Mouse (Mus musculus): ENCODE results near the gene Spint1. TPM values are rescaled to one million over a fixed set of nuclear protein-coding genes. Genes with fewer than 3 reads are reported as not detected.
A peak's percentile ranks its signal among the peaks of the same experiment; 100 is the strongest.

Spint1 gene
- polyA plus RNA-seq, 1 experiment from 2014 or later = 7.8 TPM

DNA sequence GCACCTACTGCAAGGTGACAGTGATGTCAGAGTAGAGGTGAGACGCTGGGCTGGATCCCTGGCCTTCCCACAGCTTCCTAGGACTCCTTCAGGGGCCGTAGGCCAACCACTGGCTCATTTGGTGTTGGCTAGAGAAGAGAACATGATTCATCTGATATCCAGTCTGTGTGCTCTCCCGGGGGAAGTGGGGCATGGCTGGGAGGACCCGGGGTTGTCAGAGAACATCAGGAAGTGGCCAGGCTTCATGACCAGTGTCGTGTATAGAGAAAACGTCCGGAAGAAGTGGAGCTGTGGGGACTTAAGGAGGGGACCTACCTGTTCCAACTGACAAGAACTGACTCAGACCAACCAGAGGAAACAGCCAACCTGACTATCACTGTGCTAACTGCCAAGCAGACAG lies 8.1 kb downstream of the Spint1 start:
- H3K4me2 ChIP-seq = no peak overlapping the region
- 80% methylated on average over 7 of the region's 7 CpGs for WGBS
- no peak overlapping the region for H3K4me3 ChIP-seq (replicated peaks)
- H3K27ac ChIP-seq = no peak overlapping the region
- ATAC-seq (ENCODE audit: insufficient number of reproducible peaks, insufficient read depth, low FRiP score, low TSS enrichment, low read depth) = no peak
- no peaks in the 10 kb centered on the region for H3K9me3 ChIP-seq
- H3K27me3 ChIP-seq = peaks cover 16% of the 10 kb centered on the region
- H3K9ac ChIP-seq (replicated peaks) = no peak overlapping the region
- H3K36me3 ChIP-seq = no peaks in the 10 kb centered on the region
- H3K4me1 ChIP-seq (replicated peaks) = 0 out of 2 replicates have a peak, but pooled peaks cover 4% of the 10 kb centered on the region

DNA sequence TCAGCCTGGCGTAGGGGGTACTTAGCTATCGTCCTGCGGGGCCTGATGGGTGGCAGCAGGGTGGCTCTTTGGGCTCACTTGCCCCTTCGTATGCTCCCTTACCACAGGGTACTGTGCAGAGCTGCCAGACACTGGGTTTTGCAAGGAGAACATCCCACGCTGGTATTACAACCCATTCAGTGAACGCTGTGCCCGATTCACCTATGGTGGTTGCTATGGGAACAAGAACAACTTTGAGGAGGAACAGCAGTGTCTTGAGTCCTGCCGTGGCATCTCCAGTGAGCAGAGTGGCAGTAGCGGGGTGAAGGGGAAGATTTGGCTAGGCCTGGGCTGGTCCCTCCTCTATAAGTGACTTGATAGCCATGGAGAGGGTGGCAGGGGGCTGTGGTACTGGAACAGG lies 10.7 kb downstream of the Spint1 start:
- no peak overlapping the region for H3K4me3 ChIP-seq (replicated peaks)
- no peak overlapping the region for H3K9ac ChIP-seq (replicated peaks)
- 0 out of 2 replicates have a peak, but pooled peaks cover 4% of the 10 kb centered on the region for H3K4me1 ChIP-seq (replicated peaks)
- H3K27me3 ChIP-seq = peaks cover 11% of the 10 kb centered on the region; the same call in 1 of the 2 replicates
- no peaks in the 10 kb centered on the region for H3K36me3 ChIP-seq
- no peaks in the 10 kb centered on the region for H3K9me3 ChIP-seq
- no peak overlapping the region for H3K4me2 ChIP-seq
- ATAC-seq (ENCODE audit: insufficient number of reproducible peaks, insufficient read depth, low FRiP score, low TSS enrichment, low read depth) = no peak
- WGBS = 85% methylated on average over 9 of the region's 9 CpGs
- H3K27ac ChIP-seq = no peak overlapping the region

GRCm38 (mm10) chr2:119249592-119250061 lies 12.5 kb downstream of the Spint1 start:
- no peak overlapping the region for H3K4me2 ChIP-seq
- no peaks in the 10 kb centered on the region for H3K9me3 ChIP-seq
- 0 out of 2 replicates have a peak, but pooled peaks cover 4% of the 10 kb centered on the region for H3K4me1 ChIP-seq (replicated peaks)
- no peak overlapping the region for H3K9ac ChIP-seq (replicated peaks)
- no peaks in the 10 kb centered on the region for H3K36me3 ChIP-seq
- no peak overlapping the region for H3K27ac ChIP-seq
- H3K27me3 ChIP-seq = peaks cover 26% of the 10 kb centered on the region
- no peak for ATAC-seq (ENCODE audit: insufficient number of reproducible peaks, insufficient read depth, low FRiP score, low TSS enrichment, low read depth)
- 65% methylated on average over 4 of the region's 4 CpGs for WGBS
- no peak overlapping the region for H3K4me3 ChIP-seq (replicated peaks)

DNA sequence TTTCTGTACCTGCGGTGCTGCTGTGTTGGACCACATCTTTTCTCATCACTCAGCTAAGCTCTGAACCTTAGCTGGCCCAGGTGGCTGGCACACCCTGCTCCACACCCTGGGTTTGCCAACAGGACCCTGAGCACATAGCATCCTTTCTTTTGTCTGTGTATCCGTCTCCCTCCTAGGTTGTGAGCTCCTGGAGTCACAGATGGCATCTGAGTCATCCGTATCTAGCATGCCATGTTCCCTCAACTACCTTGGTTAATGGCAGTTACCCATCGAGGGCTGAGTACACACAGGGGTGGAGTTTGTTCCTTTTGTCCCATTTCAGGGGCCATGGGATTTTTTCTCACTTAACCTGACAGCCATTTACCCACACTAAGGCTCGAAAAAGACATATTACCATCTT lies 13.2 kb downstream of the Spint1 start:
- H3K27ac ChIP-seq = no peak overlapping the region
- no peak overlapping the region for H3K4me3 ChIP-seq (replicated peaks)
- H3K4me2 ChIP-seq = no peak overlapping the region
- peaks cover 32% of the 10 kb centered on the region for H3K27me3 ChIP-seq
- H3K36me3 ChIP-seq = no peaks in the 10 kb centered on the region
- no peak for ATAC-seq (ENCODE audit: insufficient number of reproducible peaks, insufficient read depth, low FRiP score, low TSS enrichment, low read depth)
- 0 out of 2 replicates have a peak, but pooled peaks cover 4% of the 10 kb centered on the region for H3K4me1 ChIP-seq (replicated peaks)
- H3K9me3 ChIP-seq = no peaks in the 10 kb centered on the region
- no peak overlapping the region for H3K9ac ChIP-seq (replicated peaks)
- WGBS = 69% methylated on average over 5 of the region's 5 CpGs

DNA sequence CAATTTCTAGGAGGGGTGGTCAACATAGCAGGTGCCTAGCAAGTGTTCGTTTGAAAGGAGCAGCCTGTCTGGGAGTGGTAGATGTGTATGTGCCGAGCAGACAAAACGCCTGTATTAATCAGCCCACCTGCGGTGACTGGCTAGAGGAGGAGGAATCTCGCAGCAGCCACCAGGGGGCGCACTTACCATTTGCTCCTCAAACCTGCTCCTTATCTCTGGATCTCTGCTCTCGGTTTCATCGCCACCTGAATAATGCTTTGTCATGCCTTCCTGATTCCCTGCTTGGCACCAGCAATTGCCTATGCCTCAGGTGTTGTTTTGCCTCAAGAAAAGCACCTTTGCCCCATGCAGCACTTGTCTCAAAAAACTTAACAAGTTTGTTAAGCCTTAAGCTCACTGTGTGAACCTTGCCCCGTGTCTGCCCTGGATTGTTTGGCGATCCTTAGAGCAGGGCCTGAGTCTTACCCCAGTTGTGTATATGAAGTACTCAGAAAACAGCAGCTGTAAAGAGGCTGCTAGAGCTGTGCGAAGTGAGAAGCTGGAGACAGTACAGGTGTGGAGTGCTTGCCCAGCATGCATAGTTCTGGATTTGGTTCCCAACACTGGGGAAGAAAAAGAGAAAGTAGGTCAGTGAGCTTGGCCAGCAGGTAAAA lies 13.8 kb downstream of the Spint1 start:
- Histone ChIP-seq H3K36me3 (no peaks in the 10 kb centered on the region), H3K4me2 (no peak overlapping the region), H3K4me3 (replicated peaks) (no peak overlapping the region), H3K4me1 (replicated peaks) (0 out of 2 replicates have a peak, but pooled peaks cover 4% of the 10 kb centered on the region), H3K27me3 (peaks cover 34% of the 10 kb centered on the region), H3K9ac (replicated peaks) (no peak overlapping the region), H3K27ac (no peak overlapping the region), H3K9me3 (no peaks in the 10 kb centered on the region)
- 16% methylated on average over 11 of the region's 11 CpGs for WGBS
- no peak; the same call in 1 of the 2 replicates for ATAC-seq (ENCODE audit: insufficient number of reproducible peaks, insufficient read depth, low FRiP score, low TSS enrichment, low read depth)

- Histone ChIP-seq H3K27ac (no peak overlapping the region), H3K9me3 (no peaks in the 10 kb centered on the region), H3K36me3 (no peaks in the 10 kb centered on the region), H3K4me1 (replicated peaks) (no peaks in the 10 kb centered on the region), H3K27me3 (peaks cover 38% of the 10 kb centered on the region), H3K9ac (replicated peaks) (no peak overlapping the region), H3K4me2 (no peak overlapping the region), H3K4me3 (replicated peaks) (no peak overlapping the region)
- no peak for ATAC-seq (ENCODE audit: insufficient number of reproducible peaks, insufficient read depth, low FRiP score, low TSS enrichment, low read depth)
- 31% methylated on average over 7 of the region's 7 CpGs for WGBS
Observed at GRCm38 (mm10) chr2:119254976-119255375, 17.8 kb downstream of the Spint1 start.

- ATAC-seq (ENCODE audit: insufficient number of reproducible peaks, insufficient read depth, low FRiP score, low TSS enrichment, low read depth) = no peak
- WGBS = 80% methylated on average over 1 of the region's 1 CpGs
- Histone ChIP-seq H3K4me2 (no peak overlapping the region), H3K4me3 (replicated peaks) (no peak overlapping the region), H3K27ac (no peak overlapping the region), H3K9ac (replicated peaks) (no peak overlapping the region), H3K9me3 (no peaks in the 10 kb centered on the region), H3K36me3 (no peaks in the 10 kb centered on the region), H3K27me3 (peaks cover 22% of the 10 kb centered on the region), H3K4me1 (replicated peaks) (peaks cover 7% of the 10 kb centered on the region)
Observed at GRCm38 (mm10) chr2:119260518-119260917, 23.4 kb downstream of the Spint1 start.

- H3K9ac ChIP-seq (replicated peaks) = no peak overlapping the region
- no peak overlapping the region for H3K4me2 ChIP-seq
- peaks cover 22% of the 10 kb centered on the region for H3K27me3 ChIP-seq
- peaks cover 7% of the 10 kb centered on the region for H3K4me1 ChIP-seq (replicated peaks)
- no peak for ATAC-seq (ENCODE audit: insufficient number of reproducible peaks, insufficient read depth, low FRiP score, low TSS enrichment, low read depth)
- H3K4me3 ChIP-seq (replicated peaks) = no peak overlapping the region
- H3K36me3 ChIP-seq = no peaks in the 10 kb centered on the region
- 70% methylated on average over 2 of the region's 2 CpGs for WGBS
- no peak overlapping the region for H3K27ac ChIP-seq
- no peaks in the 10 kb centered on the region for H3K9me3 ChIP-seq
Observed at GRCm38 (mm10) chr2:119261326-119261725, 24.2 kb downstream of the Spint1 start.

DNA sequence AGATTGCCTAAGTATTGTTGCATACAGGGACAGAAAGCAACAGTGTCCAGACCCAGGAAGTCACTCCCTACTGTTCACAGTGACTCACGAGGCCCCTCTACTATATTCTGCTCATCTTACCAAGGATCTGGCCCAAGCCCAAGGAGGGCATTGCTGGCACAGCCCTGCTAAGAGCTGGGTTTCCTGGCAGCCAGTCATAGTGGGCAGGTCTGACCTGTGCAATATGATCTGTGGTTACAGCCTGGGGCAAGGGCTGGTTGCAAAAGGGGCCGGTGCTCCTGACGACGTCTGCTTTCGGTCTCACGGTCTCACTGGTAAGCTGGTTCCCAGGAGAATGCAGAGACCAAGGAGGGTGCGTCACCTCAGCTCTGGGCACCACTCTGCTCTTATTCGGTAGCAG lies 25.8 kb downstream of the Spint1 start:
- WGBS = 24% methylated on average over 8 of the region's 8 CpGs
- H3K9me3 ChIP-seq = no peaks in the 10 kb centered on the region
- no peak overlapping the region for H3K27ac ChIP-seq

DNA sequence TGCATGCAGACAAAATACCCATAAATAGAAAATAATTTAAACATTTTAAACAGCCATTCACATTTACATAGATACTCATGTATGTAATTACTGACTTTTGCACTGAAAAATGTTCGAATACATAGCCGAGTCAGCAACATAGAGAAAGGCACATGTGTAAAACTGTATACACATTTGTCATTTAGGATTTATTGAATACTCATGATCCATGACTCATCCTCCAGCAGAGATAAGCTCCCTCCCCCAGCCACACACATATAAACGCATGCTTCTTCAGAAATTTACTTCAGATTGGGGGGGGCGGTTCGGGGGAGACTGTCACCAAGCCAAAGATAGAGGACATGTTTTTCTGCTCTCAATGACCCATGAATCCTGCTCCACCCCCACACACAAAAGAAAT lies 26.7 kb downstream of the Spint1 start:
- no peaks in the 10 kb centered on the region for H3K9me3 ChIP-seq
- WGBS = 75% methylated on average over 5 of the region's 5 CpGs
- no peak overlapping the region for H3K4me2 ChIP-seq
- H3K27ac ChIP-seq = no peak overlapping the region
- H3K36me3 ChIP-seq = no peaks in the 10 kb centered on the region
- no peak for ATAC-seq (ENCODE audit: insufficient number of reproducible peaks, insufficient read depth, low FRiP score, low TSS enrichment, low read depth)
- no peak overlapping the region for H3K4me3 ChIP-seq (replicated peaks)
- H3K4me1 ChIP-seq (replicated peaks) = peaks cover 7% of the 10 kb centered on the region
- peaks cover 30% of the 10 kb centered on the region for H3K27me3 ChIP-seq
- no peak overlapping the region for H3K9ac ChIP-seq (replicated peaks)

More for the DNA sequence above, 25.8 kb downstream of the Spint1 start:
- 0 out of 2 replicates have a peak overlapping the region, but pooled peaks have one; percentile 27 for H3K9ac ChIP-seq (replicated peaks)
- H3K4me1 ChIP-seq (replicated peaks) = peaks cover 7% of the 10 kb centered on the region
- H3K36me3 ChIP-seq = no peaks in the 10 kb centered on the region
- H3K27me3 ChIP-seq = peaks cover 22% of the 10 kb centered on the region
- ATAC-seq (ENCODE audit: insufficient number of reproducible peaks, insufficient read depth, low FRiP score, low TSS enrichment, low read depth) = no peak
- H3K4me3 ChIP-seq (replicated peaks) = no peak overlapping the region
- 0 out of 2 replicates have a peak overlapping the region, but pooled peaks have one; percentile 7 for H3K4me2 ChIP-seq

DNA sequence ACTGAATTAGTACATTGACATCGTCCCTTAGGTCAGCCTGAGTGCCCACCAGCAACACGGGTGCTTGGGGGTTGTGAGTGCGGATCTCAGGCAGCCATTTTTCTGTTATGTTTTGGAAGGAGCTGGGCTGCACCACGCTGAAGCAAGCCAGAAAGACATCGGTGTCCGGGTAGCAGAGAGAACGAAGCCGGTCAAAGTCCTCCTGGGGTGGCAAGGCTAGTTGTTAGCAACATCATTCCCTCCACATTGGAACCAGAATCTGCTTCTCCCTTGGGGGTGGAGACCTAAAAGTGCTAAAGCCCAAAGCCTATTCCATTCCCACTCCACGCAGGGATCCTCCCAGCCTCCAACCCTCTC lies 33.1 kb downstream of the Spint1 start:
- ATAC-seq (ENCODE audit: insufficient number of reproducible peaks, insufficient read depth, low FRiP score, low TSS enrichment, low read depth) = no peak
- Histone ChIP-seq H3K36me3 (no peaks in the 10 kb centered on the region), H3K9ac (replicated peaks) (peak overlapping the region; percentile 63; the same call in 1 of the 2 replicates), H3K9me3 (no peaks in the 10 kb centered on the region), H3K4me1 (replicated peaks) (no peaks in the 10 kb centered on the region), H3K4me3 (replicated peaks) (peak overlapping the region; percentile 61), H3K27me3 (peaks cover 41% of the 10 kb centered on the region), H3K4me2 (peak overlapping the region; percentile 97), H3K27ac (no peak overlapping the region)
- 48% methylated on average over 9 of the region's 9 CpGs for WGBS

All from limb, embryonic 12.5 days (tissue).